Mouse (Mus musculus) embryonic fibroblast, embryonic 13.5 days (primary cell): Measurements from ENCODE around the gene Vps45. TPM values are rescaled to one million over a fixed set of nuclear protein-coding genes. Genes with fewer than 3 reads are reported as not detected.

ENCODE experiments used
- H3K27ac ChIP-seq: 2 replicates; pipeline ENCODE4 v1.5.1; 2012; ENCODE audit warnings: low read length, control low read depth, inconsistent platforms; ENCODE audit not compliant: insufficient read depth
- H3K4me1 ChIP-seq: 2 replicates; pipeline ENCODE4 v1.6.1; 2011; ENCODE audit warnings: low read length; ENCODE audit not compliant: control insufficient read depth, insufficient read depth
- H3K4me3 ChIP-seq: 2 replicates; pipeline ENCODE4 v1.5.1; 2011; ENCODE audit warnings: mild to moderate bottlenecking, control low read depth, low read length; ENCODE audit not compliant: insufficient read depth
- CTCF ChIP-seq: IDR thresholded peaks from 2 replicates; pipeline ENCODE4 v1.5.1; 2011; ENCODE audit warnings: mild to moderate bottlenecking, control low read depth, low read length, moderate library complexity, borderline replicate concordance; ENCODE audit not compliant: insufficient read depth
- POLR2A ChIP-seq: IDR thresholded peaks from 2 replicates; pipeline ENCODE4 v1.6.1; 2011; ENCODE audit warnings: low read depth, mild to moderate bottlenecking, control low read depth, low read length, moderate library complexity
- polyA plus RNA-seq: library from polyadenylated mRNA; stranded (reverse); fragments of >200 nt; gene quantifications from 2 replicates; pipeline ENCODE4 v1.2.4, GENCODE M21; 2011; ENCODE audit warnings: low read depth; ENCODE audit not compliant: missing spikeins, insufficient read length

Vps45 gene
- polyA plus RNA-seq, 1 experiment = 15.6 TPM

DNA sequence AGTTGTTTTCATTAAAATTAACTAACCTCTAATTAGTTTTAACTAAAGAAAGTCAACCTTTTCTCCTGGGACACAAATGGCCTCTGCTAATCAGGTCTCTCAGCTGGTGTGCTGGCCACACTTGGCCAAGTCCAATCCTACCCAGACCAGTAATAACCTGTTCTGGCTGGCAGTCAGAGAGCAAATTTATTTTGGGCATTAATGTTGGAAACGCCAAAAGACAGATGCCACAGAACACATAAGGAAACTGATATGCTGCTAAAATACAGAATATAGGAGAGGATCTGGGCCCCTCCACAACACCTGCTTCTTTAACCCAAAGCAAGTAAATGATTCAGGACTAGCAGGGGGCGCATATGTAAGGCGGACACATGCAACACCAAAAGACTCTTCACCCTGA lies 28.9 kb downstream of the Vps45 start:
- TF ChIP-seq CTCF = no peak
- Histone ChIP-seq H3K4me1 (no peaks in the 10 kb centered on the region), H3K27ac (no peak overlapping the region), H3K4me3 (no peak overlapping the region)

DNA sequence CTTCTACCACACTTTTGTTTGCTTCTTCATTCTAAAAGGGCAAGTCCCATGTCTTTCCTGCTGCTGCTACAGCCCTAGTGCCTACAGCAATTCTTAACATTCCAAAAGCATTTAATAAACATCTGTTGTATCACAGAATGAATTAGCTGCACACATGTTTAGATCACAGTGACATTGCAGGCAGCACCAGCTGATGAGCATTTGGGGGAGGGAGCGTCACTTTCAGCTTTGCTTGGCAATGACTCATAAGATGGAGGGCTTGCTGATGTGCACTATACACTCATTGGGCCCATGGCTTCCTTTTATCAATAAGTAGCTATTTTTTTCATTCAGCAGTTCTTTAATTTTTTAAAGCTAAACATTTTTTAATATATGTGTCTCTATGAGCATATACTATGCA lies 30.4 kb downstream of the Vps45 start:
- no peak overlapping the region for H3K27ac ChIP-seq
- H3K4me1 ChIP-seq = no peaks in the 10 kb centered on the region
- no peak overlapping the region for H3K4me3 ChIP-seq
- TF ChIP-seq CTCF (no peak), POLR2A (no peak)

DNA sequence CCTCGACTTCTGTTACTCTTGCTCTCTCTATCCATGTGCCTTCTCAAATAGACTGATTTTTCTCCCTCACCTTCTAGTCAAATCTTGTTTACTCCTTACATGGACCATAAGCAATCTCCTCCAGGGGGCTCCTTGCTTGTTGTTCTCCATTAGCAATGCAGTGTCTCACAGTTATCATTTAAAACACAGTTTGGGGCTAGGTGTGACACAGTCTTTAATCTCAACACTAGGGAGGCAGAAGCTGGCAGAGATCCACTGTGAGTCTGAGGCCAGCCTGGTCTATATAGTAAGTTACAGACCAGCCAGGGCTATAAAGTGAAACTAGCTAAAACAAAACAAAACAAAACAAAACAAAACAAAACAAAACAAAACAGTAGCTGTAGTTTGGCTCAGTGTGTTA lies 31.1 kb downstream of the Vps45 start:
- H3K27ac ChIP-seq = no peak overlapping the region
- no peak for TF ChIP-seq CTCF
- no peak for TF ChIP-seq POLR2A
- H3K4me3 ChIP-seq = no peak overlapping the region
- H3K4me1 ChIP-seq = no peaks in the 10 kb centered on the region

DNA sequence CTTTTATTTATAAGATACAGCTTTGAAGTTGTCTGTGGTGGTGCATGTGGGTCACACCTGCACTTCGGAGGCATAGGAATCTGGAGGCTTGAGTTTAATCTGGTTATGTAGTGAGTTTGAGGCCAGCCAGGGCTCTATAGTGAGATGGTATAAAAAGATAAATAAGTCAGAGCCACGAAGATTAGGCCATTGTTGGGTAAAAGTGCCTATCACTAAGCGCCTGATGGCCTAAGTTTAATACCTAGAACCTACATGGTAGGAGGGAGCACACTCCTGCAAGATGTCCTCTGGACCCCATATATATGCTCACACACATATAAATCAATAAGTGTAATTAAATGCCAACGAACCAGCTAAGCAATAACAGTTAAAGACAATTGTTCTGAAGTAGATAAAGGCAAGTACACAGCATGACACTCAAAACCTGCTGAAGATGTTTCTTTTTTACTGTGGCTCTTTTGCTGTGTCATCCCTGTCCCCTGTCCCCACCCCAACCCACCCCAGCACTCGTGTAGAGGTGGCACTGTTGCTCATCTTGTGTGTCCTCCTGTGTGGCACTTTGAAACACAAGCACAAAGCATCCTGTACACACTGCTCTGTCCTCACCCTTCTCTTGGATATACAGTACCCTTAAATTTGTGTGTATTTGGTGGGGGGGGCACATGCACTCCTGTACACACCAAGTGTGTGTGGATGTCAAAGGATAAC lies 36.7 kb downstream of the Vps45 start:
- Histone ChIP-seq H3K27ac (no peak overlapping the region), H3K4me3 (no peak overlapping the region), H3K4me1 (no peaks in the 10 kb centered on the region)
- TF ChIP-seq POLR2A = no peak
- TF ChIP-seq CTCF = no peak

DNA sequence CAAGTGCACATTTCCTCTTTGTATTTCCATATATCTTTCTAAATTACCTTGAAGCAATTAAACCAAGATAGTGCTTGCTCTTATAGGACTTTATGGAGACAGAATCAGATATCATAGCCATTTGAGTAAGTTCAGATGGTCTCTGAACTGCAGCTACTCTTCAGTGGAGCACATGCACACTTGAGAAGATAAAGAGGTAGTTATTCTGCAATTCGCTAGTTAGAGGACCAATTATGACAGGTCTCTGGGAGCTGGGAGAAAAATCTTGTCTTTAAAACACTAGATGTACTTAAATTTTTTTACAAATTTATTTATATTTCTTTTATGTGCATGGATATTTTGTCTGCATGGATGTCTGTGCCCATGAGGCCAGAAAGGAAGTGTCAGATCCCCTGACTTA lies 37.5 kb downstream of the Vps45 start:
- Histone ChIP-seq H3K27ac (no peak overlapping the region), H3K4me1 (no peaks in the 10 kb centered on the region), H3K4me3 (no peak overlapping the region)
- TF ChIP-seq CTCF = no peak
- TF ChIP-seq POLR2A = no peak

DNA sequence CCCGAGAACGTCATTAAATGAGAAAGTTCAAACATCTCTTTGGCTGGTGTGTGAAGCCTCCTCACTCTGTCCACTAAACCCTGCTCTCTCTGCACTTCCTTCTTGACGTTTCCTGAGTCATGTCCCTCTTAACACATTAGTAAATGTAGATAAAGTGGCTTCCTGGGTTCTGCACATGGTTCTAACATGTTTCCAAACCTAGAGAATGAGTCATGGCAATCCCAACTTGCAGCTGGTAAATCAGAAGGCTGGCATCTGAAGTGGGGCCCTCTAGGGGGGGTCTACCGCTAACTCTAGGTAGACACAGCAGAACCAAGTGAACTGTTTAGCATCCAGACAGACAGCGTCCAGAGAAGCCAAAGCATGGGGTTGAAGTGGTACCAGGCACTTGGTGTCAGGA lies 40.8 kb downstream of the Vps45 start:
- H3K27ac ChIP-seq = peak overlapping the region; percentile 47; the same call in 1 of the 2 replicates
- no peak for TF ChIP-seq CTCF

DNA sequence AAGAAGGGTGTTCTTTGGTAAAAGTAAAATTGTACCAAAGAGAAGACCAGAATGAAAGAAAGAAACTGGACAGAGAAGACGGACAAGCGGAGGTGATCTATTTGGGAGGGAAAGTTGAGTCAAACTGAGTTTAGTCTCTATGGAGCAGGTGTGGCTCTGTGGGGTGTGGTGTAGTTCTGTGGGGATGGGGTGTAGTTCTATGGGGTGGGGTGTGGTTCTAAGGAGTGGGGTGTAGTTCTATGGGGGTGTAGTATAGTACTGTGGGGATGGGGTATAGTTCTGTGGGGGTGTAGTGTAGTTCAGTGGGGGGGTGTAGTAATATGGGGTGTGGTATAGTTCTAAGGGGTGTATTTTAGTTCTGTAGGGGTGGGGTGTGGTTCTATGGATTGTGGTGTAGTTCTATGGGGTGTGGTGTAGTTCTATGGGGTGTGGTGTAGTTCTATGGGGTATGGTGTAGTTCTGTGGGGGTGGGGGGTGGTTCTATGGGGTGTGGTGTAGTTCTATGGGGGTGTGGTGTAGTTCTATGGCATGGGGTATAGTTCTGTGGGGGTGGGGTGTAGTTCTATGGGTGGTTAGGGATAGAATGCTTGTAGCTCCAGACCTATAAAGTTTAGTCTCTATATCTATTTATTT lies 41.9 kb downstream of the Vps45 start:
- TF ChIP-seq POLR2A (no peak), CTCF (no peak)

More for the DNA sequence above, 40.8 kb downstream of the Vps45 start:
- Histone ChIP-seq H3K4me1 (no peaks in the 10 kb centered on the region), H3K4me3 (no peak overlapping the region)

DNA sequence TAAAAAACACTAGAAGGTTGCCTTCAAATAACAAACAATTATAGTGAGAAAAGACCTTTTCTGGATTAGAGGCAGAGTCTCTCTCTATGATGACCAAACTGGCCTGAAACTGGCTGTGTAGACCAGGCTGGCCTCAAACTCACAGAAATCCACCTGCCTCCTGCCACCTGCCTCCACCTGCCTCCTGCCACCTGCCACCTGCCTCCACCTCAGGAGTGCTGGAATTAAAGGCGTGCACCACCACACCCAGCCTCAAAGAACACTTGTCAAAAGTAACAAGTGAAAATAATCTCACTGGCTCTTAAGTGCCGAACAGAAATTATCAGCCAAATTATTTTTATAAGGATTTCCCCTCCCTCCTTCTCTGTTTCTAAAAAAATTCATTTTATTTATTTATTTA lies 42.6 kb downstream of the Vps45 start:
- Histone ChIP-seq H3K4me3 (no peak overlapping the region), H3K27ac (no peak overlapping the region), H3K4me1 (no peaks in the 10 kb centered on the region)
- TF ChIP-seq CTCF (no peak), POLR2A (no peak)

More for the DNA sequence above, 41.9 kb downstream of the Vps45 start:
- H3K27ac ChIP-seq = no peak overlapping the region
- no peak overlapping the region for H3K4me3 ChIP-seq
- no peaks in the 10 kb centered on the region for H3K4me1 ChIP-seq

DNA sequence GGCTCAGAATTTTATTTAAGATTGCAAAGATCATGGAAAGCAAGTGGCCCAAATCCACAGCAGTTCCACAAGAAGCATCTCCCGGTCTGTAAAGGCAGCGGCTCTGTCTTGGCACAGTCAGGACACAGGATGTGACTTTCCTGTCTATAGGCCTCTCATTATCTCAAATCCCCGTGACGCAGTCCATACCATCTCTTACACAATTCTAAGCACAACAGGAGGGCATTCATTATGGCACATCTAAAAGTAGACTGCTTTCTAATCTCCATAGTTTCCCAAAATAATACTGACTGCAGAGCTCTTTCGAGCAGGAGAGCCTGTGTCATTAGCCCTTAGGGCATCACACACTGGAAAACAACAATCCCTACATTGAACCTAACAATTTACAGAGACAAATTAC lies 45.5 kb downstream of the Vps45 start:
- Histone ChIP-seq H3K4me3 (no peak overlapping the region), H3K4me1 (no peaks in the 10 kb centered on the region), H3K27ac (no peak overlapping the region)
- TF ChIP-seq CTCF (no peak), POLR2A (no peak)

DNA sequence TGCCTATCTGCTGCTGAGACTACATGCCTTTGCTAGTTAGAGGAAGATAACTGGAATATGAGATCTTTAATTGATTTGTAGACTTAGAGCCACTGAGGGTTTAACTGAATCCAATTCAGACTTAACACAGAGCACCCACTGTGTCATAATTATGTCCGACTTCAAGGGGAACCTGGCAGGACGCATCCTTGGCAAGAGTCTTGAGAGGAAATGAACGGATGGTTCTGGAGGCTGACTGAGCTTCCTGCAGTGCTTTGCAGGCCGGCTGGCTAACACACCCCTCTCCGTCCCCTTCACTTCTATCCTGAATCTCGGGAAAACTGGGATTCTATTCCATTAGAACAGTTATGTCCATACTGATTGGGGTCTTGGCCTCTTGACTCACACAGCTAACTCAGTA lies 49.8 kb downstream of the Vps45 start:
- Histone ChIP-seq H3K4me1 (no peaks in the 10 kb centered on the region), H3K27ac (no peak overlapping the region), H3K4me3 (no peak overlapping the region)
- no peak for TF ChIP-seq CTCF
- TF ChIP-seq POLR2A = no peak
